Mouse (Mus musculus) intestine, embryonic 14.5 days (tissue): ENCODE data around the gene Mbtps1. TPM values are rescaled to one million over a fixed set of nuclear protein-coding genes. Genes with fewer than 3 reads are reported as not detected.

ENCODE experiments used
- ATAC-seq: fragments of 200-750 bp; cut with Nextera tagmentation; replicated peaks from 2 replicates; pipeline ENCODE4 v1.8.0; 2017; ENCODE audit warnings: low read depth, moderate number of reproducible peaks, moderate TSS enrichment, moderate library complexity; ENCODE audit not compliant: low FRiP score, low TSS enrichment
- DNase-seq: peaks from one replicate; pipeline ENCODE4 v3.0.0-alpha.2; 2018; ENCODE audit warnings: low spot score
- H3K27ac ChIP-seq: fragments of 300-500 bp; sonication (generic); 2 replicates; pipeline ENCODE4 v1.5.1; 2014; ENCODE audit warnings: low read depth, mild to moderate bottlenecking, control low read depth
- H3K27me3 ChIP-seq: fragments of 300-500 bp; sonication (generic); replicated peaks from 2 replicates; pipeline ENCODE4 v1.6.1; 2014; ENCODE audit warnings: low read length, control low read depth; ENCODE audit not compliant: control insufficient read depth, insufficient read depth
- H3K36me3 ChIP-seq: fragments of 300-500 bp; sonication (generic); 2 replicates; pipeline ENCODE4 v1.6.1; 2014; ENCODE audit warnings: low read length, control low read depth; ENCODE audit not compliant: control insufficient read depth, insufficient read depth
- H3K4me1 ChIP-seq: fragments of 300-500 bp; sonication (generic); replicated peaks from 2 replicates; pipeline ENCODE4 v1.6.1; 2014; ENCODE audit warnings: low read length, control low read depth, mixed read lengths; ENCODE audit not compliant: control insufficient read depth, insufficient read depth
- H3K4me2 ChIP-seq: fragments of 300-500 bp; sonication (generic); 2 replicates; pipeline ENCODE4 v1.6.1; 2014; ENCODE audit warnings: low read length
- H3K4me3 ChIP-seq: fragments of 300-500 bp; sonication (generic); 2 replicates; pipeline ENCODE4 v1.5.1; 2014; ENCODE audit warnings: low read depth, low read length, control low read depth, mixed read lengths
- H3K9ac ChIP-seq: fragments of 300-500 bp; sonication (generic); 2 replicates; pipeline ENCODE4 v1.6.1; 2014; ENCODE audit warnings: mild to moderate bottlenecking, low read length
- H3K9me3 ChIP-seq: fragments of 300-500 bp; sonication (generic); 2 replicates; pipeline ENCODE4 v1.6.1; 2016; ENCODE audit warnings: low read length, control low read depth; ENCODE audit not compliant: control insufficient read depth
- WGBS: fragments of 180-500 bp; shearing (Covaris S2); extraction: QIAGEN DNeasy Blood & Tissue Kit; methylation state at CpG from one replicate; pipeline ENCODE4 v1.1.7; 2014; 5-methylcytosine and 5-hydroxymethylcytosine counted together
- polyA plus RNA-seq: library from polyadenylated mRNA; unstranded; fragments of >200 nt; fragmentation: Nextera tagmentation; extraction: Ambion mirVana; gene quantifications from 2 replicates; pipeline ENCODE4 v1.2.1, GENCODE M21; 2014

Gene Mbtps1
- polyA plus RNA-seq, 1 experiment from 2014 or later: 107 TPM

DNA sequence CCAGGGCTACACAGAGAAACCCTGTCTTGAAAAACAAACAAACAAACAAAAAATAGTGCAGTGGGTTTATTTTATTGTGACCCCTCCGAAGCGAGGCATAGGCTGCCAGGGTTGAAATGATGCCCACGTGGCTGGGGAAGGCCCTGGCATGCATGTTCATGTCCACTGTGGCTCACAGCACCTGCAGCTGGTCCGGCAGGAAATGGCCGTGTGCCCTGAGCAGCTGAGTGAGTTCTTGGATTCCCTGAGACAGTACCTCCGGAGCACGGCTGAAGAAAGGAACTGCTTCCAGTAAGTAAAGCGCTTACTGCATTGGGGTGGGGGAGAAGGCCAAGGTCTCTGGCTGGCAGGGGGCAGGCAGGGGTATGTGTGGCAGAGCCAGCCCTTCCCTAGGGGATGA lies 90.4 kb downstream of the Mbtps1 start:
- Histone ChIP-seq H3K27me3 (peaks cover 9% of the 10 kb centered on the region; the same call in 1 of the 2 replicates), H3K4me1 (peaks cover 17% of the 10 kb centered on the region; the same call in 1 of the 2 replicates), H3K27ac (no peak overlapping the region), H3K9ac (no peak overlapping the region), H3K9me3 (no peaks in the 10 kb centered on the region), H3K4me2 (no peak overlapping the region), H3K4me3 (no peak overlapping the region), H3K36me3 (no peaks in the 10 kb centered on the region)
- ATAC-seq (no peak), DNase-seq (no peak)
- WGBS: 86% methylated on average over 8 of the region's 8 CpGs

DNA sequence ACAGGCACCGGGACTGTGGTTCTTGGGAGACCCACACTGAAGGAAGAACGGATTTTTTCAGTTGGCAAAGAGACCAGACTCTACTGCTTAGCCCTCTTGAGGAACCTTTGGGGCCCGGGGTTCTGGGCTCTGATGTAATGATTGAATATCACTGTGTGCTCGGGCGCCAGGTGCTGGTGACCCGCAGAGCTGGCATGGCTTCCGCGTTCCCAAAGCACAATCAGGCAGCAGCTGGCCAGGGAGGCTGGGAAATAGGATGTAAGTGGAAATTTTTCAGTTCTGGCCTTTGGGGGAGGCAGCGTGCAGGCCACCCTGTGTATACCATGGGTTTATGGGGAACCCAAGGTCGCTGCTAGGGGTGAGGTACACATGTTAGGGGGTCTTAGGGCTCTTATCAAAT lies 91.7 kb downstream of the Mbtps1 start:
- Histone ChIP-seq H3K9me3 (no peaks in the 10 kb centered on the region), H3K4me2 (no peak overlapping the region), H3K4me3 (no peak overlapping the region), H3K27me3 (peaks cover 9% of the 10 kb centered on the region; the same call in 1 of the 2 replicates), H3K9ac (no peak overlapping the region), H3K36me3 (no peaks in the 10 kb centered on the region), H3K4me1 (peaks cover 17% of the 10 kb centered on the region; the same call in 1 of the 2 replicates), H3K27ac (no peak overlapping the region)
- WGBS: 65% methylated on average over 10 of the region's 10 CpGs
- ATAC-seq (no peak), DNase-seq (no peak)

DNA sequence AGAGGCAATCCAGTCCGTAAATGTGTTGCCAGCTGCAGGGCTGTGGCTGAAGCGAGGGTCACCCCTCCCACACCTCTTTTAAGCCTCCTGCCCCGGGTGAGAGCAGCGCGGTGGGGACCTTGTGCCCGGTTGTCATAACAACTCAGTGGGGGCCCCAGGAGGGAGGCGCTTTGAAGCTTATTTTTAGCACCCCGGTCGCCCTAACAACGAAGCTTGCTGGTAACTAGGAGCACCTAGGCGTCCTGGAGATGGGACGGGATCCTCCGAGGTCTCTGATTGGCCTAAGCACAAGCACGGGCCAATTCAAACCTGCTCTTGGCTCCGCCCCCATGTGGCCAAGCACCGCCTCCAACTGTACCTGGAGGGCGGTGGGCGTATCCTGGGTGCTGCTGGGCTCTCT lies 92.4 kb downstream of the Mbtps1 start:
- Histone ChIP-seq H3K9ac (no peak overlapping the region), H3K9me3 (no peaks in the 10 kb centered on the region), H3K27ac (no peak overlapping the region), H3K27me3 (peaks cover 9% of the 10 kb centered on the region; the same call in 1 of the 2 replicates), H3K4me3 (no peak overlapping the region), H3K4me2 (peak overlapping the region; percentile 38), H3K4me1 (peaks cover 17% of the 10 kb centered on the region; the same call in 1 of the 2 replicates), H3K36me3 (no peaks in the 10 kb centered on the region)
- WGBS: 2% methylated on average over 18 of the region's 18 CpGs
- DNase-seq (peak; percentile 75), ATAC-seq (peak; percentile 84)

- peaks cover 9% of the 10 kb centered on the region; the same call in 1 of the 2 replicates for H3K27me3 ChIP-seq
- WGBS: 71% methylated on average over 7 of the region's 7 CpGs
- H3K4me1 ChIP-seq: peaks cover 17% of the 10 kb centered on the region; the same call in 1 of the 2 replicates
- no peaks in the 10 kb centered on the region for H3K9me3 ChIP-seq
- no peak overlapping the region for H3K9ac ChIP-seq
- no peak overlapping the region for H3K4me2 ChIP-seq
- H3K27ac ChIP-seq: no peak overlapping the region
- ATAC-seq (no peak), DNase-seq (no peak)
- H3K36me3 ChIP-seq: no peaks in the 10 kb centered on the region
- no peak overlapping the region for H3K4me3 ChIP-seq
Measured at GRCm38 (mm10) chr8:119463709-119464108, 94.8 kb downstream of the Mbtps1 start.

DNA sequence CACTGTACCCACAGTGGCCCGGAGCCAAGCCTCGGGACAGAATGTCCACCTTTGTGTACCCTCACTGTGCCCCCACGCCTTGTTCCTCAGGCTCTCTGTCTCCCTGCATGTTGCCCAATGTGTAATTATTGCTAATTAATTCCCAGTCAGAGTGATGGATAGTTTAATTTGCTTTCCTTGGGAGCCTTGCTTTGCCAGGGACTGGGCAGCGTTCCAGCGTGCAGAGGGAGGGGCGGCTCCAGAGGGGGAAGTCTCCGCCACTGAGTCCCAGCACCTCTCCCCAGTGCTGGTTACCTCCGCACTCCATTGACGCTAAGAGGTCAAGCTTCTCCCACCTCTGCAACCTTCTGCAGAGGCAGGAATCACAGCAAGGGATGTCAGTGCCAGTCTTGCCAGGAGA lies 97.2 kb downstream of the Mbtps1 start:
- Histone ChIP-seq H3K27ac (no peak overlapping the region), H3K9me3 (no peaks in the 10 kb centered on the region), H3K4me1 (peaks cover 16% of the 10 kb centered on the region; the same call in 1 of the 2 replicates), H3K4me2 (no peak overlapping the region), H3K36me3 (no peaks in the 10 kb centered on the region), H3K27me3 (peaks cover 9% of the 10 kb centered on the region; the same call in 1 of the 2 replicates), H3K9ac (no peak overlapping the region), H3K4me3 (no peak overlapping the region)
- ATAC-seq (no peak), DNase-seq (no peak)
- WGBS: 66% methylated on average over 9 of the region's 9 CpGs

DNA sequence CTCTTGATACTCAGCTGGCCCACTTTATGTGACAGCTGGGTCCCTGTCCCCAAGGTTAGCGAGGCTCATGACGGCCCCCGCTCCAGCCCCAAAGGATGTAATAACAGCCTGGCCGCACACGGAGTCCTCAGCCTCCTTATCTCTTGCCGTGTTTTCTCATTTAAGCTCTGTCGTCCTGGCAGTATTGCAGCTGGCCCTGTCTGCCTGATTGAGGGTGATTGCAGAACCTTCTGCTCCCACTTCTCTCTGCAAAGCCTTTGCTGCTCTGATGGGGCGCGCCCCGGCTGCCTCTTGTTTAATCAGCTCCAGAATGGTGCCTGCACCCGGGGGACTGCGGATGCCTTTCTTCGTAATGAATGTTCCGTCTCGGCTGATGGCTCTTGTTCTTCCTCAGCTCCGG lies 98.8 kb downstream of the Mbtps1 start:
- no peak for ATAC-seq
- H3K27me3 ChIP-seq: no peaks in the 10 kb centered on the region
- no peak overlapping the region for H3K4me3 ChIP-seq
- H3K9ac ChIP-seq: no peak overlapping the region
- H3K4me1 ChIP-seq: 0 out of 2 replicates have a peak, but pooled peaks cover 1% of the 10 kb centered on the region
- 39% methylated on average over 16 of the region's 16 CpGs for WGBS
- DNase-seq: no peak
- no peak overlapping the region for H3K27ac ChIP-seq
- H3K9me3 ChIP-seq: no peaks in the 10 kb centered on the region
- no peaks in the 10 kb centered on the region for H3K36me3 ChIP-seq
- no peak overlapping the region for H3K4me2 ChIP-seq

Other genes starting within 250 kb of the Mbtps1 start
- gene Hsbp1, start 214.2 kb downstream of the Mbtps1 start, polyA plus RNA-seq: 303 and 323 TPM in 2 replicates
- 16.8 and 17.9 TPM in 2 replicates for gene Mlycd, start 163.9 kb downstream of the Mbtps1 start, polyA plus RNA-seq
- gene Osgin1, start 124.6 kb downstream of the Mbtps1 start, polyA plus RNA-seq: 1.5 and 2.0 TPM in 2 replicates
- gene Necab2, start 112.0 kb downstream of the Mbtps1 start, polyA plus RNA-seq: 2.4 and 3.7 TPM in 2 replicates
- 0.08 TPM in 1 of 2 replicates, not detected in the other for gene Slc38a8, start 57.0 kb downstream of the Mbtps1 start, polyA plus RNA-seq
- gene Hsdl1, start 16.4 kb upstream of the Mbtps1 start, polyA plus RNA-seq: 36.6 and 38.0 TPM in 2 replicates
- 0.37 and 0.89 TPM in 2 replicates for gene Dnaaf1, start 16.5 kb upstream of the Mbtps1 start, polyA plus RNA-seq
- 12.6 and 13.0 TPM in 2 replicates for gene Taf1c, start 46.5 kb upstream of the Mbtps1 start, polyA plus RNA-seq
- gene Adad2, start 54.0 kb upstream of the Mbtps1 start, polyA plus RNA-seq: 0.09 TPM in 1 of 2 replicates, not detected in the other
- 0.11 TPM in 2 replicates for gene Kcng4, start 76.9 kb upstream of the Mbtps1 start, polyA plus RNA-seq
- gene Wfdc1, start 107.6 kb upstream of the Mbtps1 start, polyA plus RNA-seq: 4.1 and 4.6 TPM in 2 replicates
- gene Atp2c2, start 141.3 kb upstream of the Mbtps1 start, polyA plus RNA-seq: 3.1 and 3.6 TPM in 2 replicates
- gene Tldc1, start 219.7 kb upstream of the Mbtps1 start, polyA plus RNA-seq: 11.1 and 15.0 TPM in 2 replicates